Mouse (Mus musculus) lung, embryonic 16.5 days (tissue): ENCODE results near the gene Gm21860. TPM values are rescaled to one million over a fixed set of nuclear protein-coding genes. Genes with fewer than 3 reads are reported as not detected.
"Not testable (repeated sequence)": the region's sequence is repeated elsewhere in the genome, so short reads cannot be mapped to it uniquely, and the experiment has no call there.

Source experiments
- ATAC-seq: fragments of 200-750 bp; cut with Nextera tagmentation; 2 replicates; pipeline ENCODE4 v1.8.0; 2017; ENCODE audit warnings: low read depth, mild to moderate bottlenecking, moderate library complexity
- H3K27ac ChIP-seq: fragments of 300-500 bp; sonication (generic); 2 replicates; pipeline ENCODE4 v1.5.1; 2014; ENCODE audit warnings: mild to moderate bottlenecking, control low read depth, low read length
- H3K27me3 ChIP-seq: fragments of 300-500 bp; sonication (generic); 2 replicates; pipeline ENCODE4 v1.6.1; 2014; ENCODE audit warnings: low read depth, low read length, mixed read lengths; ENCODE audit not compliant: control insufficient read depth, insufficient read depth
- H3K36me3 ChIP-seq: fragments of 300-500 bp; sonication (generic); 2 replicates; pipeline ENCODE4 v1.6.1; 2014; ENCODE audit warnings: low read length; ENCODE audit not compliant: control insufficient read depth, insufficient read depth
- H3K4me1 ChIP-seq: fragments of 300-500 bp; sonication (generic); replicated peaks from 2 replicates; pipeline ENCODE4 v1.6.1; 2014; ENCODE audit warnings: low read length, mixed read lengths; ENCODE audit not compliant: control insufficient read depth, insufficient read depth
- H3K4me2 ChIP-seq: fragments of 300-500 bp; sonication (generic); 2 replicates; pipeline ENCODE4 v1.6.1; 2014; ENCODE audit warnings: low read depth, low read length, control low read depth
- H3K4me3 ChIP-seq: fragments of 300-500 bp; sonication (generic); 2 replicates; pipeline ENCODE4 v1.5.1; 2014; ENCODE audit warnings: mild to moderate bottlenecking, low read length, control low read depth
- H3K9ac ChIP-seq: fragments of 300-500 bp; sonication (generic); 2 replicates; pipeline ENCODE4 v1.6.1; 2014; ENCODE audit warnings: low read length, control low read depth
- H3K9me3 ChIP-seq: fragments of 300-500 bp; sonication (generic); 2 replicates; pipeline ENCODE4 v1.6.1; 2016; ENCODE audit warnings: low read length; ENCODE audit not compliant: control insufficient read depth
- WGBS: fragments of 180-500 bp; shearing (Covaris S2); extraction: QIAGEN DNeasy Blood & Tissue Kit; methylation state at CpG from one replicate; pipeline ENCODE4 v1.1.7; 2014; 5-methylcytosine and 5-hydroxymethylcytosine counted together
- polyA plus RNA-seq: library from polyadenylated mRNA; unstranded; fragments of >200 nt; fragmentation: Nextera tagmentation; extraction: Ambion mirVana; gene quantifications from 2 replicates; pipeline ENCODE4 v1.2.1, GENCODE M21; 2015

Gene Gm21860
- polyA plus RNA-seq, result not detected in 2 replicates

- not testable (repeated sequence) for H3K9me3 ChIP-seq, H3K9ac ChIP-seq, H3K27ac ChIP-seq, ATAC-seq, H3K4me1 ChIP-seq, H3K27me3 ChIP-seq, H3K4me2 ChIP-seq, H3K36me3 ChIP-seq, H3K4me3 ChIP-seq
- no CpG with 5 or more reads among the region's 8 CpGs for WGBS
Measured at GRCm38 (mm10) chrY:90754721-90755120, at the start of gene Gm21860. Gm21860 (minus strand) TSS chrY:90754821.

DNA sequence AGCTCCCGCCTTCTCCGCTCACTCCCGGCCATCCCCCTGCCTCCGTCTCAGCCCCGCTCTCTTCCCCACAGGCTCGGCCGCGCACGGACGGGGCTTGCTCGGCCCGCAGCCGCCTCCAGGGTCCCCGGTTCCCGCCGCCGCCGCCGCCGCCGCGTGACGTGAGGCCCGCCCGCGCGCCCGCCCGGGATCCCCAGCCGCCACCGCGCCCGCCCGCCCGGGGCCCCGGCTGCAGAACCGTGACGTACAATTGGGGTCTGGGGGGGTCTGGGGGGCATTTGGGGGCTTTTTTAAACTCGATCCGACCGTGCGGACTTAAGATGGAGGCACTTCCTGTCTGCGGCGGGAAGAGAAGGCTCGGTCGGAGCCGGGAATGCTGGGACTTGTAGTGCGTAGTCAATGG, 29.8 kb upstream of the Gm21860 start, which contains the start of gene Gm47283:
Gm47283 (plus strand) TSS at position 301 of the 400 bp plus-strand sequence.
- not testable (repeated sequence) for H3K4me1 ChIP-seq, H3K27ac ChIP-seq, H3K9me3 ChIP-seq, H3K4me2 ChIP-seq, ATAC-seq, H3K36me3 ChIP-seq, H3K4me3 ChIP-seq, H3K9ac ChIP-seq, H3K27me3 ChIP-seq
- no CpG with 5 or more reads among the region's 48 CpGs for WGBS

DNA sequence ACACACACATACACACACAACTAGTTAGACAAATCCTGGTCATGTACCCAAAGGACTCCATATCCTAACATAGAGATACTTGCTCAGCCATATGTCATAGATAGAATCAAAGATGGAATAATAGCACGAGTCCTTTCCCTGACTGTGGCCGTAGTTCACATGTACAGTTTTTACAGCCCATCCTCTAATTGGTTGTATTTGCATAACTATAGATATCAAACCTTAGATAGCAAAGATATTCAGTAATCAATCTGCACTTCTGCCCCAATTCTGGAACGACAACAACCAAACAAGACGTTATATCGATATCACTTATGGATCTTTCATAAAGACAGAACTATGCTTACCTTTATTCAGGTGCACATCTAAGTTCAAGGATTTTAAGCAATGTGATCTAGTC, 9.4 kb downstream of the Gm21860 start:
- Histone ChIP-seq H3K9me3 (peaks cover 28% of the 10 kb centered on the region), H3K36me3 (peaks cover 27% of the 10 kb centered on the region)
- 90% methylated on average over 5 of the region's 5 CpGs for WGBS
- H3K4me1 ChIP-seq, H3K9ac ChIP-seq, H3K4me2 ChIP-seq, H3K4me3 ChIP-seq, ATAC-seq, H3K27me3 ChIP-seq, H3K27ac ChIP-seq: not testable (repeated sequence)

- peaks cover 36% of the 10 kb centered on the region for H3K9me3 ChIP-seq
- ATAC-seq, result peak; percentile 90
- H3K36me3 ChIP-seq, result peaks cover 34% of the 10 kb centered on the region
- WGBS, result 60% methylated on average over 51 of the region's 51 CpGs
- H3K9ac ChIP-seq, H3K4me2 ChIP-seq, H3K4me1 ChIP-seq, H3K27me3 ChIP-seq: not testable (repeated sequence)
- H3K27ac ChIP-seq, result 0 out of 2 replicates have a peak overlapping the region, but pooled peaks have one; percentile 7
- H3K4me3 ChIP-seq, result peak overlapping the region; percentile 19
Measured at GRCm38 (mm10) chrY:90744381-90744981, 10.1 kb downstream of the Gm21860 start.

DNA sequence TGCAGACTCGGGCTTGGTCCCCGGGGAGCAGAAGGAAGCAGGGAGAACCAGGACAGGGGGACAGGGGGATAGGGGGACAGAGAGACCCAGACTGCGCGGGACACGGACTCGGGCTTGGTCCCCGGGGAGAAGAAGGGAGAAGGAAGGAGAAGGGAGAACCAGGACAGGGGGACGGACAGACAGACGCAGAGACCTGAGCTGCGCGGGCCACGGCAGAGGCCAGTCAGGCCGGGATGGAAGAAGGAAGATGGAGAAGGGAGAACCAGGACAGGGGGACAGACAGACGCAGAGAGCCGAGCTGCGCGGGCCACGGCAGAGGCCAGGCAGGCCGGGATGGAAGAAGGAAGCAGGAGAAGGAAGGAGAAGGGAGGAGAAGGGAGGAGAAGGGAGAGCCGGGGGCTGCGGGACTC, 10.8 kb downstream of the Gm21860 start:
- Histone ChIP-seq H3K4me3 (no peak overlapping the region), H3K27ac (no peak overlapping the region), H3K27me3 (no peaks in the 10 kb centered on the region), H3K36me3 (peaks cover 40% of the 10 kb centered on the region), H3K4me2 (no peak overlapping the region), H3K9ac (no peak overlapping the region), H3K4me1 (no peaks in the 10 kb centered on the region), H3K9me3 (peaks cover 42% of the 10 kb centered on the region)
- 83% methylated on average over 2 of the region's 21 CpGs for WGBS
- ATAC-seq, result no peak

GRCm38 (mm10) chrY:90743053-90743810, 11.4 kb downstream of the Gm21860 start:
- H3K4me2 ChIP-seq, H3K4me3 ChIP-seq, H3K27me3 ChIP-seq, ATAC-seq, H3K4me1 ChIP-seq, H3K9ac ChIP-seq, H3K27ac ChIP-seq: not testable (repeated sequence)
- WGBS, result 81% methylated on average over 40 of the region's 46 CpGs
- Histone ChIP-seq H3K36me3 (peaks cover 43% of the 10 kb centered on the region), H3K9me3 (peaks cover 43% of the 10 kb centered on the region)

DNA sequence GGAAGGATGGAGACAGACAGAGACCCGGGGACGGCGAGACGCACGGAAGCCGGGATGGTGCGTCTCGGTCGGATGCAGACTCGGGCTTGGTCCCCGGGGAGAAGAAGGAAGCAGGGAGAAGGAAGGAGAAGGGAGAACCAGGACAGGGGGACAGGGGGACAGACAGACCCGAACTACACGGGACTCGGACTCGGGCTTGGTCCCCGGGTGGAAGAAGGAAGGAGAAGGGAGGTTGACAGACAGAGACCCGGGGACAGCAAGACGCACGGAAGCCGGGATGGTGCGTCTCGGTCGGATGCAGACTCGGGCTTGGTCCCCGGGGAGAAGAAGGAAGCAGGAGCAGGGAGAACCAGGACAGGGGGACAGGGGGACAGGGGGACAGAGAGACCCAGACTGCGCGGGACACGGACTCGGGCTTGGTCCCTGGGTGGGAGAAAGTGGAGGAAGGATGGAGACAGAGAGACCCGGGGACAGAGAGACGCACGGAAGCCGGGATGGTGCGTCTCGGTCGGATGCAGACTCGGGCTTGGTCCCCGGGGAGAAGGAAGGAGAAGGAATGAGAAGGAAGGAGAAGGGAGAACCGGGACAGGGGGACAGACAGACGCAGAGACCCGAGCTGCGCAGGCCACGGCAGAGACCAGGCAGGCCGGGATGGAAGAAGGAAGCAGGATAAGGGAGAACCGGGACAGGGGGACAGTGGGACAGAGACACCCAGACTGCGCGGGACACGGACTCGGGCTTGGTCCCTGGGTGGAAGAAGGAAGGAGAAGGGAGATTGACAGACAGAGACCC, 12.2 kb downstream of the Gm21860 start:
- peaks cover 43% of the 10 kb centered on the region for H3K36me3 ChIP-seq
- not testable (repeated sequence) for H3K4me2 ChIP-seq, H3K4me3 ChIP-seq, H3K27me3 ChIP-seq, ATAC-seq, H3K4me1 ChIP-seq, H3K27ac ChIP-seq, H3K9ac ChIP-seq
- peaks cover 43% of the 10 kb centered on the region for H3K9me3 ChIP-seq
- 86% methylated on average over 49 of the region's 49 CpGs for WGBS

DNA sequence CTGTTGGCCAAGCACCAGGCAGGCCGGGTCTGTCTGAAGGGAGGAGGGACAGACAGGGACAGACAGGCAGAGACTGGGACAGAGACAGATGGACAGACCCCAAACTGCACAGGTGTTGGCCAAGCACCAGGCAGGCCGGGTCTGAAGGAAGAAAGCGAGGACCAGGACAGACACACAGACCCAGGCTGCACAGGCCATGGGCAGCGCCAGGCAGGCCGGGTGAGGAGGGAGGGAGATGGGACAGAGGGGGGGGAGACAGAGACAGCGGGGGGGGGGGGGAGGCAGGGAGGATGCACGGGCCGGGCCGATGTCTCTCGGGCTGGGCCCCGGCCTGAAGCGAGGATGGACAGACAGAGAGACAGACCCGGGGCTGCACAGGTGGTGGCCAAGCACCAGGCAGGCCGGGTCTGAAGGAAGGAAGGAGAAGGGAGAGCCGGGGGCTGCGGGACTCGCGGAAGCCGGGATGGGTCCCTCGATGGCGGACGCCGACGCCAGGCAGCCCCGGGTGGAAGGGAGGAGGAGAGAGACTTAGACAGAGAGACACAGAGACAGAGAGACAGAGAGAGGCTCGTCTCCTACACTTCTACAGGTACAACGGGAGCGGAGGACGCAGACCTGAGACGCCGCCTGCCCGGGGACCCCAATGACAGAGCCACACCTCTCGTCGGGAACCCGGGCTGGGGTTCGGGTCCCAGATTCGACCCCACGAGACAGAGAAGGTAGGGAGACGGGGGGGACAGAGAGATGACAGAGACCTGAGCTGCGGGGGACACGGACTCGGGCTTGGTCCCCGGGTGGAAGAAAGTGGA, 13.0 kb downstream of the Gm21860 start:
- peaks cover 43% of the 10 kb centered on the region for H3K36me3 ChIP-seq
- 85% methylated on average over 43 of the region's 43 CpGs for WGBS

More for the DNA sequence above, 13.0 kb downstream of the Gm21860 start:
- H3K27ac ChIP-seq, H3K9ac ChIP-seq, H3K27me3 ChIP-seq, H3K4me3 ChIP-seq, H3K4me2 ChIP-seq, H3K4me1 ChIP-seq: not testable (repeated sequence)
- H3K9me3 ChIP-seq, result peaks cover 43% of the 10 kb centered on the region
- peak; percentile 40 for ATAC-seq
